Mouse (Mus musculus): ENCODE data around the gene Cpne9. TPM values are rescaled to one million over a fixed set of nuclear protein-coding genes. Genes with fewer than 3 reads are reported as not detected.
A peak's percentile ranks its signal among the peaks of the same experiment; 100 is the strongest.

Gene Cpne9
- polyA plus RNA-seq, 1 experiment from 2014 or later: 0.06 TPM

DNA sequence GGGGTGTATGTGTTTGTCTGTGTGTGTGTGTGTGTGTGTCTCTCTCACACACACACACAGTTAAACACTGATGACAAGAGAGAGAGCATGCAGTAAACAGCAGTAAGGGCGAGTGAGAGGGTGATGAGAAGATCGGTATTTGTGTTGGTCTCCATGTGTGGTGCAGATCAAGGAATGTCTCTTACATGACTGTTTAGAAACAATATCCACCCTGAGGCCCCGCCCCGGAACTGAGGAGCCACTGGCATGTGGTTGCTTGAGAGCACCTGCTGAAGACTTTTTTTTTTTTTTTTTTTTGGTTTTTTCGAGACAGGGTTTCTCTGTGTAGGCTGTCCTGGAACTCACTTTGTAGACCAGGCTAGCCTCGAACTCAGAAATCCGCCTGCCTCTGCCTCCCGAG is 17.7 kb upstream of the Cpne9 start:
- no peaks in the 10 kb centered on the region for H3K27me3 ChIP-seq
- no peak overlapping the region for H3K27ac ChIP-seq
- no peak for ATAC-seq (ENCODE audit: insufficient number of reproducible peaks, insufficient read depth, low FRiP score, low TSS enrichment, low read depth)
- peaks cover 95% of the 10 kb centered on the region for H3K36me3 ChIP-seq
- no peak overlapping the region for H3K4me2 ChIP-seq
- WGBS: 87% methylated on average over 8 of the region's 8 CpGs
- no peak overlapping the region for H3K4me3 ChIP-seq
- H3K9ac ChIP-seq: no peak overlapping the region
- H3K4me1 ChIP-seq: no peaks in the 10 kb centered on the region
- H3K9me3 ChIP-seq: no peaks in the 10 kb centered on the region

- 88% methylated on average over 7 of the region's 7 CpGs for WGBS
- no peaks in the 10 kb centered on the region for H3K9me3 ChIP-seq
- H3K27me3 ChIP-seq: no peaks in the 10 kb centered on the region
- H3K9ac ChIP-seq: no peak overlapping the region
- H3K4me3 ChIP-seq: no peak overlapping the region
- H3K36me3 ChIP-seq: peaks cover 96% of the 10 kb centered on the region
- no peak overlapping the region for H3K4me2 ChIP-seq
- H3K27ac ChIP-seq: no peak overlapping the region
- no peaks in the 10 kb centered on the region for H3K4me1 ChIP-seq
- ATAC-seq (ENCODE audit: insufficient number of reproducible peaks, insufficient read depth, low FRiP score, low TSS enrichment, low read depth): no peak
Measured at GRCm38 (mm10) chr6:113266996-113267655, 15.0 kb upstream of the Cpne9 start.

DNA sequence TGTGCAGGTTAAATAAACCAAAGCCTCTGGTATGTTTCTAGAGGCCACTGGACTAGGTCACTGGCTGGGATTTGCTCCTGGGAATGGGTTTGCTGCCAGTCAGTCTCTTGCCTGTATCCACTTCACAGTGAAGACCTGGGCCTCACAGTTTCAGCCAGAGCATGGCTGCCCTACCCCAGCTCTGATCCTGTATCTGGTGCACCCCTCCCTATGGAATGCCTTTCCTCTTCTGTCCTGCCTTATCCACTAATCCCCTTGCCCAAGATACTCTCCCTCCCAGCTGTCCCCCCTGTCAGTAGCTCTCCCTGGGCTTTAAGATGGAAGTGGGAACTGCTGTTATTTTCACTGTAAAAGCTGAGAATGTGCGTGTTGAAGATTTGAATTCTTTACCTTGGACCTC is 14.1 kb upstream of the Cpne9 start:
- Histone ChIP-seq H3K9me3 (no peaks in the 10 kb centered on the region), H3K27me3 (no peaks in the 10 kb centered on the region), H3K9ac (no peak overlapping the region), H3K4me2 (no peak overlapping the region), H3K4me3 (no peak overlapping the region), H3K4me1 (no peaks in the 10 kb centered on the region), H3K27ac (no peak overlapping the region), H3K36me3 (peaks cover 96% of the 10 kb centered on the region)
- WGBS: 95% methylated on average over 1 of the region's 1 CpGs
- ATAC-seq (ENCODE audit: insufficient number of reproducible peaks, insufficient read depth, low FRiP score, low TSS enrichment, low read depth): no peak

- Histone ChIP-seq H3K36me3 (peaks cover 94% of the 10 kb centered on the region), H3K9me3 (no peaks in the 10 kb centered on the region), H3K4me3 (no peak overlapping the region), H3K27ac (no peak overlapping the region), H3K27me3 (no peaks in the 10 kb centered on the region), H3K4me2 (no peak overlapping the region), H3K9ac (no peak overlapping the region), H3K4me1 (no peaks in the 10 kb centered on the region)
- no peak for ATAC-seq (ENCODE audit: insufficient number of reproducible peaks, insufficient read depth, low FRiP score, low TSS enrichment, low read depth)
- 77% methylated on average over 3 of the region's 3 CpGs for WGBS
Measured at GRCm38 (mm10) chr6:113272365-113272764, 9.7 kb upstream of the Cpne9 start.

- 71% methylated on average over 4 of the region's 4 CpGs for WGBS
- Histone ChIP-seq H3K27ac (no peak overlapping the region), H3K4me3 (no peak overlapping the region), H3K9me3 (no peaks in the 10 kb centered on the region), H3K4me1 (no peaks in the 10 kb centered on the region; the same call in 1 of the 2 replicates), H3K36me3 (peaks cover 74% of the 10 kb centered on the region), H3K9ac (no peak overlapping the region), H3K4me2 (no peak overlapping the region), H3K27me3 (peaks cover 3% of the 10 kb centered on the region)
- ATAC-seq (ENCODE audit: insufficient number of reproducible peaks, insufficient read depth, low FRiP score, low TSS enrichment, low read depth): no peak
Measured at GRCm38 (mm10) chr6:113276846-113277245, 5.3 kb upstream of the Cpne9 start.

DNA sequence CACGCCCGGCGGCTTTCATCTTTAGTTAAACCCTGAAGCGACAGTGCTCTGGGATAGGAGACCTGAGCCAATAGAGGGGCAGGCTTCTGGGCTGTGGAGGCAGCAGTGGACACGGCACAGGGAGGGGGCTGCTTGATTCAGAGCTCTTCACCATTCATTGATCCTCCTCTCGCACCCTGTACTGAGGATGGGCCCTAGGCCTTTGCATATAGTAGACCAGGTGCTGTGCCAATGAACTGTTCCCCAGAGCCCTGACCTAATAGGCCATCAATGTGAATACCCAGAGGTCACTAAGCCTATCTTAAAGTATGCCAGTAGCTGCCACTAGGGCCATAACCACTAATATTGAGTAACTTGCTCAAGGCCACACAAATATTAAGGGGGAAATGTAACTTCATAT is 431 bp upstream of the Cpne9 start:
- Histone ChIP-seq H3K36me3 (peaks cover 31% of the 10 kb centered on the region), H3K9me3 (no peaks in the 10 kb centered on the region), H3K4me2 (0 out of 2 replicates have a peak overlapping the region, but pooled peaks have one; percentile 56), H3K9ac (no peak overlapping the region), H3K27me3 (peaks cover 45% of the 10 kb centered on the region), H3K4me3 (no peak overlapping the region), H3K4me1 (peaks cover 13% of the 10 kb centered on the region), H3K27ac (no peak overlapping the region)
- no peak for ATAC-seq (ENCODE audit: insufficient number of reproducible peaks, insufficient read depth, low FRiP score, low TSS enrichment, low read depth)
- WGBS: 65% methylated on average over 6 of the region's 6 CpGs

- Histone ChIP-seq H3K9me3 (no peaks in the 10 kb centered on the region), H3K27me3 (peaks cover 45% of the 10 kb centered on the region), H3K27ac (no peak overlapping the region), H3K36me3 (peaks cover 19% of the 10 kb centered on the region), H3K4me2 (peak overlapping the region; percentile 32), H3K4me3 (no peak overlapping the region), H3K9ac (no peak overlapping the region), H3K4me1 (peaks cover 13% of the 10 kb centered on the region)
- 3% methylated on average over 22 of the region's 22 CpGs for WGBS
- ATAC-seq (ENCODE audit: insufficient number of reproducible peaks, insufficient read depth, low FRiP score, low TSS enrichment, low read depth): no peak
Measured at GRCm38 (mm10) chr6:113282969-113283368, 862 bp downstream of the Cpne9 start.

DNA sequence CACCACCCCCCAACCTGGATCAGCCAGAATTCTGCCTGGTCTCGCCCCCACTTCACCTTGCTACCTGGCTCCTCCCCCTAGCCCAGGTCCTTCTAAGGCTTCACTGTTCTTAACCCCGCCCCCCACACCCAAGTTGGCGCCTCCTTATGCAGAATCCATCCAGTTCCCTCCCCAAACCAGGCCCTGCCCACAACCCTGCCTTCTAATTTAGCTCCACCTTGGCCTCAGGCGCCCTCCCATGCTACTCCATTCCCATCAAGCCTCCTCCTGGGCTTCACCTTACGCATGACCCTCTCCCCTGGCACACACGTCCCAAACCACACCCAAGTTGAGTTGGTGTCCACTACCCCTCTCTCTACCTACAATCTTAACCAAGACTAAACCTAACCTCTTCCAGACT is 1.4 kb downstream of the Cpne9 start:
- H3K27ac ChIP-seq: no peak overlapping the region
- no peaks in the 10 kb centered on the region for H3K9me3 ChIP-seq
- H3K4me3 ChIP-seq: no peak overlapping the region
- H3K4me1 ChIP-seq: peaks cover 13% of the 10 kb centered on the region
- H3K4me2 ChIP-seq: peak overlapping the region; percentile 32; the same call in 1 of the 2 replicates
- H3K36me3 ChIP-seq: peaks cover 13% of the 10 kb centered on the region; the same call in 1 of the 2 replicates
- whole genome bisulfite sequencing: 9% methylated on average over 6 of the region's 6 CpGs
- H3K9ac ChIP-seq: no peak overlapping the region
- H3K27me3 ChIP-seq: peaks cover 45% of the 10 kb centered on the region
- ATAC-seq (ENCODE audit: insufficient number of reproducible peaks, insufficient read depth, low FRiP score, low TSS enrichment, low read depth): no peak

- Histone ChIP-seq H3K36me3 (0 out of 2 replicates have a peak, but pooled peaks cover 5% of the 10 kb centered on the region), H3K4me1 (peaks cover 13% of the 10 kb centered on the region), H3K9me3 (no peaks in the 10 kb centered on the region), H3K27ac (no peak overlapping the region), H3K27me3 (peaks cover 45% of the 10 kb centered on the region), H3K4me3 (no peak overlapping the region), H3K4me2 (no peak overlapping the region), H3K9ac (no peak overlapping the region)
- no peak for ATAC-seq (ENCODE audit: insufficient number of reproducible peaks, insufficient read depth, low FRiP score, low TSS enrichment, low read depth)
- WGBS: 73% methylated on average over 3 of the region's 3 CpGs
Measured at GRCm38 (mm10) chr6:113284931-113285330, 2.8 kb downstream of the Cpne9 start.

DNA sequence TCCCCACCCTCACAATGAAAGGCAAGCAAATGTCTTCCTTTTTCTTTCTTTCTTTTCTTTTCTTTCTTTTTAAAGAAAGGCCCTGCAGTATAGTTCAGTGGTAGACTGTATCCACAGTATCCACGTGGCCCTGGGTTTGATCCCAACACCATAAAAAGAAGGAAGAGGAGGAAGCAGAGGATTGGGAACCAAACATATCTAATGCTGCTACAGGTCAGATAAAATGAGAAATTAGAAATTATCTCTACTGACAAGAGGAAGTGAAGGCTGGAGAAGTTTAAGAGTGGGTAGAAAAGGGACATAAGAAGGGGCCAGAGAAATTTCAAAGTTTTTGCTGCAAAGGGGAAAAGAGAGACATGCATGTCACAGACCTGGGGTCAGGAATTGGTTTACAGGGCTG is 4.2 kb downstream of the Cpne9 start:
- no peak overlapping the region for H3K27ac ChIP-seq
- H3K9ac ChIP-seq: no peak overlapping the region
- no peak overlapping the region for H3K4me3 ChIP-seq
- H3K27me3 ChIP-seq: peaks cover 45% of the 10 kb centered on the region
- 60% methylated on average over 1 of the region's 1 CpGs for WGBS
- H3K4me1 ChIP-seq: peaks cover 13% of the 10 kb centered on the region
- H3K4me2 ChIP-seq: no peak overlapping the region
- no peaks in the 10 kb centered on the region for H3K9me3 ChIP-seq
- no peaks in the 10 kb centered on the region for H3K36me3 ChIP-seq
- ATAC-seq (ENCODE audit: insufficient number of reproducible peaks, insufficient read depth, low FRiP score, low TSS enrichment, low read depth): no peak

GRCm38 (mm10) chr6:113287236-113287635 is 5.1 kb downstream of the Cpne9 start:
- Histone ChIP-seq H3K4me2 (no peak overlapping the region), H3K9me3 (no peaks in the 10 kb centered on the region), H3K36me3 (no peaks in the 10 kb centered on the region), H3K4me3 (no peak overlapping the region), H3K27me3 (peaks cover 38% of the 10 kb centered on the region), H3K27ac (no peak overlapping the region), H3K9ac (no peak overlapping the region), H3K4me1 (peaks cover 10% of the 10 kb centered on the region)
- no peak for ATAC-seq (ENCODE audit: insufficient number of reproducible peaks, insufficient read depth, low FRiP score, low TSS enrichment, low read depth)
- 63% methylated on average over 4 of the region's 4 CpGs for WGBS

GRCm38 (mm10) chr6:113289346-113289745 is 7.2 kb downstream of the Cpne9 start:
- H3K27me3 ChIP-seq: peaks cover 17% of the 10 kb centered on the region
- no peak overlapping the region for H3K9ac ChIP-seq
- H3K27ac ChIP-seq: no peak overlapping the region
- no peaks in the 10 kb centered on the region for H3K36me3 ChIP-seq
- no peak for ATAC-seq (ENCODE audit: insufficient number of reproducible peaks, insufficient read depth, low FRiP score, low TSS enrichment, low read depth)
- no peaks in the 10 kb centered on the region for H3K4me1 ChIP-seq
- WGBS: 84% methylated on average over 15 of the region's 15 CpGs
- H3K4me2 ChIP-seq: no peak overlapping the region
- no peak overlapping the region for H3K4me3 ChIP-seq
- H3K9me3 ChIP-seq: no peaks in the 10 kb centered on the region

Measured in embryonic facial prominence, embryonic 13.5 days (tissue).